Mouse (Mus musculus) midbrain, embryonic 14.5 days (tissue): Measurements from ENCODE around the gene Os9. TPM values are rescaled to one million over a fixed set of nuclear protein-coding genes. Genes with fewer than 3 reads are reported as not detected.
A peak's percentile ranks its signal among the peaks of the same experiment; 100 is the strongest.

Experiments
- ATAC-seq: fragments of 200-750 bp; cut with Nextera tagmentation; 2 replicates; pipeline ENCODE4 v1.8.0; 2017; ENCODE audit warnings: moderate number of reproducible peaks, moderate library complexity; ENCODE audit not compliant: low FRiP score, low TSS enrichment
- DNase-seq: peaks from one replicate; pipeline ENCODE4 v3.0.0-alpha.2; 2015
- H3K27ac ChIP-seq: fragments of 300-500 bp; sonication (generic); replicated peaks from 2 replicates; pipeline ENCODE4 v1.5.1; 2014; ENCODE audit warnings: mild to moderate bottlenecking, low read depth, low read length, moderate library complexity
- H3K27me3 ChIP-seq: fragments of 300-500 bp; sonication (generic); 2 replicates; pipeline ENCODE4 v1.6.1; 2014; ENCODE audit warnings: low read length, control low read depth, mixed read lengths; ENCODE audit not compliant: control insufficient read depth, insufficient read depth
- H3K36me3 ChIP-seq: fragments of 300-500 bp; sonication (generic); 2 replicates; pipeline ENCODE4 v1.6.1; 2014; ENCODE audit warnings: low read length, control low read depth; ENCODE audit not compliant: control insufficient read depth, insufficient read depth
- H3K4me1 ChIP-seq: fragments of 300-500 bp; sonication (generic); 2 replicates; pipeline ENCODE4 v1.6.1; 2014; ENCODE audit warnings: mild to moderate bottlenecking, antibody characterized with exemption, low read length, control low read depth; ENCODE audit not compliant: control insufficient read depth, insufficient read depth
- H3K4me2 ChIP-seq: fragments of 300-500 bp; sonication (generic); 2 replicates; pipeline ENCODE4 v1.6.1; 2014; ENCODE audit warnings: mild to moderate bottlenecking, low read length, moderate library complexity
- H3K4me3 ChIP-seq: fragments of 300-500 bp; sonication (generic); replicated peaks from 2 replicates; pipeline ENCODE4 v1.5.1; 2014; ENCODE audit warnings: low read depth, low read length
- H3K9ac ChIP-seq: fragments of 300-500 bp; sonication (generic); replicated peaks from 2 replicates; pipeline ENCODE4 v1.6.1; 2014; ENCODE audit warnings: mild to moderate bottlenecking, low read length, moderate library complexity
- H3K9me3 ChIP-seq: fragments of 300-500 bp; sonication (generic); 2 replicates; pipeline ENCODE4 v1.6.1; 2016; ENCODE audit warnings: low read length, control low read depth, mixed read lengths; ENCODE audit not compliant: control insufficient read depth
- WGBS: fragments of 180-500 bp; shearing (Covaris S2); extraction: QIAGEN DNeasy Blood & Tissue Kit; methylation state at CpG from one replicate; pipeline ENCODE4 v1.1.7; 2014; 5-methylcytosine and 5-hydroxymethylcytosine counted together
- polyA plus RNA-seq: library from polyadenylated mRNA; unstranded; fragments of >200 nt; fragmentation: Nextera tagmentation; extraction: Ambion mirVana; gene quantifications from 2 replicates; pipeline ENCODE4 v1.2.1, GENCODE M21; 2014

The Os9 gene
- 82.1 and 82.7 TPM in 2 replicates for polyA plus RNA-seq

- Histone ChIP-seq H3K4me3 (peak within 1 kb of the TSS; percentile 79), H3K4me2 (peak within 1 kb of the TSS; percentile 81), H3K9me3 (no peaks in the 10 kb centered on the region), H3K27me3 (no peaks in the 10 kb centered on the region), H3K27ac (peak within 1 kb of the TSS; percentile 87), H3K4me1 (peaks cover 24% of the 10 kb centered on the region; the same call in 1 of the 2 replicates), H3K36me3 (peaks cover 33% of the 10 kb centered on the region), H3K9ac (peak within 1 kb of the TSS; percentile 71)
- under 1% methylated on average over 19 of the region's 19 CpGs for WGBS
- ATAC-seq = peak; percentile 97
- peak; percentile 100 for DNase-seq
These were observed at the start of gene Os9 for GRCm38 (mm10) chr10:127121066-127121477. Os9 (minus strand) TSS chr10:127121131.

GRCm38 (mm10) chr10:127170002-127170401 lies 49.1 kb upstream of the Os9 start:
- Histone ChIP-seq H3K4me3 (no peak overlapping the region), H3K36me3 (peaks cover 18% of the 10 kb centered on the region; the same call in 1 of the 2 replicates), H3K4me1 (peaks cover 20% of the 10 kb centered on the region), H3K27ac (no peak overlapping the region), H3K4me2 (peak overlapping the region; percentile 47), H3K9me3 (no peaks in the 10 kb centered on the region), H3K27me3 (peaks cover 58% of the 10 kb centered on the region), H3K9ac (0 out of 2 replicates have a peak overlapping the region, but pooled peaks have one; percentile 7)
- WGBS = 2% methylated on average over 22 of the region's 22 CpGs
- ATAC-seq (no peak), DNase-seq (peak; percentile 74)

- H3K27me3 ChIP-seq = peaks cover 58% of the 10 kb centered on the region
- no peak overlapping the region for H3K4me3 ChIP-seq
- peak overlapping the region; percentile 97; the same call in 1 of the 2 replicates for H3K9ac ChIP-seq
- ATAC-seq (no peak), DNase-seq (no peak)
- H3K4me1 ChIP-seq = peaks cover 20% of the 10 kb centered on the region
- peak overlapping the region; percentile 93 for H3K4me2 ChIP-seq
- peaks cover 18% of the 10 kb centered on the region; the same call in 1 of the 2 replicates for H3K36me3 ChIP-seq
- no peaks in the 10 kb centered on the region for H3K9me3 ChIP-seq
- WGBS = 60% methylated on average over 10 of the region's 10 CpGs
- H3K27ac ChIP-seq = no peak overlapping the region
These were observed 46.8 kb upstream of the Os9 start for GRCm38 (mm10) chr10:127167614-127168192.

GRCm38 (mm10) chr10:127166771-127167613 lies 46.1 kb upstream of the Os9 start:
- Histone ChIP-seq H3K4me3 (peak overlapping the region; percentile 73), H3K27ac (peak overlapping the region; percentile 91), H3K4me2 (peak overlapping the region; percentile 93), H3K36me3 (peaks cover 14% of the 10 kb centered on the region; the same call in 1 of the 2 replicates), H3K4me1 (peaks cover 20% of the 10 kb centered on the region), H3K27me3 (peaks cover 53% of the 10 kb centered on the region), H3K9me3 (no peaks in the 10 kb centered on the region), H3K9ac (peak overlapping the region; percentile 97)
- ATAC-seq = no peak
- WGBS = 21% methylated on average over 15 of the region's 15 CpGs
- no peak for DNase-seq

- DNase-seq (no peak), ATAC-seq (peak; percentile 9; the same call in 1 of the 2 replicates)
- Histone ChIP-seq H3K27me3 (peaks cover 48% of the 10 kb centered on the region), H3K36me3 (0 out of 2 replicates have a peak, but pooled peaks cover 8% of the 10 kb centered on the region), H3K4me1 (peaks cover 20% of the 10 kb centered on the region), H3K27ac (peak overlapping the region; percentile 91), H3K9me3 (no peaks in the 10 kb centered on the region), H3K4me3 (peak overlapping the region; percentile 73), H3K9ac (peak overlapping the region; percentile 97), H3K4me2 (peak overlapping the region; percentile 93)
- WGBS = 4% methylated on average over 11 of the region's 11 CpGs
These were observed 45.4 kb upstream of the Os9 start for GRCm38 (mm10) chr10:127166404-127166715.

GRCm38 (mm10) chr10:127165654-127166403 lies 44.9 kb upstream of the Os9 start:
- Histone ChIP-seq H3K4me2 (peak overlapping the region; percentile 93), H3K9me3 (no peaks in the 10 kb centered on the region), H3K4me1 (peaks cover 18% of the 10 kb centered on the region), H3K9ac (peak overlapping the region; percentile 97), H3K27ac (peak overlapping the region; percentile 91), H3K36me3 (0 out of 2 replicates have a peak, but pooled peaks cover 8% of the 10 kb centered on the region), H3K27me3 (peaks cover 43% of the 10 kb centered on the region), H3K4me3 (peak overlapping the region; percentile 73)
- WGBS = under 1% methylated on average over 56 of the region's 56 CpGs
- ATAC-seq = peak; percentile 49
- peak; percentile 74 for DNase-seq

- peak overlapping the region; percentile 93 for H3K4me2 ChIP-seq
- H3K9me3 ChIP-seq = no peaks in the 10 kb centered on the region
- H3K36me3 ChIP-seq = 0 out of 2 replicates have a peak, but pooled peaks cover 8% of the 10 kb centered on the region
- peaks cover 14% of the 10 kb centered on the region for H3K4me1 ChIP-seq
- peak overlapping the region; percentile 73 for H3K4me3 ChIP-seq
- DNase-seq (no peak), ATAC-seq (peak; percentile 60)
- peaks cover 38% of the 10 kb centered on the region for H3K27me3 ChIP-seq
- under 1% methylated on average over 42 of the region's 42 CpGs for WGBS
- H3K27ac ChIP-seq = peak overlapping the region; percentile 91
- H3K9ac ChIP-seq = peak overlapping the region; percentile 97
These were observed 44.4 kb upstream of the Os9 start for GRCm38 (mm10) chr10:127165354-127165653.

- no peaks in the 10 kb centered on the region for H3K9me3 ChIP-seq
- 2% methylated on average over 52 of the region's 52 CpGs for WGBS
- H3K27ac ChIP-seq = peak within 1 kb of the TSS; percentile 91
- peak within 1 kb of the TSS; percentile 93 for H3K4me2 ChIP-seq
- DNase-seq = peak; percentile 96
- H3K4me3 ChIP-seq = peak within 1 kb of the TSS; percentile 73
- 0 out of 2 replicates have a peak, but pooled peaks cover 8% of the 10 kb centered on the region for H3K36me3 ChIP-seq
- H3K27me3 ChIP-seq = peaks cover 33% of the 10 kb centered on the region
- peak within 1 kb of the TSS; percentile 97 for H3K9ac ChIP-seq
- peak; percentile 91 for ATAC-seq
- H3K4me1 ChIP-seq = peaks cover 9% of the 10 kb centered on the region; the same call in 1 of the 2 replicates
These were observed 43.9 kb upstream of the Os9 start, which contains the start of gene B4galnt1 for GRCm38 (mm10) chr10:127164631-127165353. B4galnt1 (plus strand) TSS chr10:127165225.
